Mouse (Mus musculus): ENCODE measurements around the gene Hoxb9. TPM values are rescaled to one million over a fixed set of nuclear protein-coding genes. Genes with fewer than 3 reads are reported as not detected.

Hoxb9 gene
- polyA plus RNA-seq, 1 experiment = 27.8 TPM

- 15% methylated on average over 18 of the region's 18 CpGs for WGBS
- DNase-seq = peak; percentile 64
- H3K27me3 ChIP-seq (replicated peaks; ENCODE audit: control insufficient read depth, insufficient read depth, low read length) = no peaks in the 10 kb centered on the region
Measured at GRCm38 (mm10) chr11:96281396-96281795, 10.1 kb downstream of the Hoxb9 start.

GRCm38 (mm10) chr11:96281855-96282570 is 10.8 kb downstream of the Hoxb9 start, which contains the start of gene Hoxb8:
Gene Hoxb8, plus strand, starts transcription at chr11:96281905.
- no peaks in the 10 kb centered on the region for H3K27me3 ChIP-seq (replicated peaks; ENCODE audit: control insufficient read depth, insufficient read depth, low read length)
- no peak for TF ChIP-seq POLR2A (IDR thresholded peaks at IDR 0.05; ENCODE audit: low read depth, low read length)
- no peak for TF ChIP-seq CTCF (conservative IDR thresholded peaks at IDR 0.05; ENCODE audit: insufficient read depth, insufficient read length, low read depth, low read length)
- peak within 1 kb of the TSS; percentile 99 for H3K27ac ChIP-seq (ENCODE audit: insufficient read depth, low read depth, low read length)
- H3K4me3 ChIP-seq (ENCODE audit: insufficient read depth, low read depth, low read length) = peak within 1 kb of the TSS; percentile 79
- H3K36me3 ChIP-seq (ENCODE audit: control insufficient read depth, insufficient read depth, low read length) = no peaks in the 10 kb centered on the region
- peak; percentile 70 for DNase-seq
- peaks cover 5% of the 10 kb centered on the region; the same call in 1 of the 2 replicates for H3K4me1 ChIP-seq (ENCODE audit: control insufficient read depth, insufficient read depth, low read length)
- 5% methylated on average over 27 of the region's 27 CpGs for WGBS

More at GRCm38 (mm10) chr11:96281396-96281795, 10.1 kb downstream of the Hoxb9 start:
- no peak for TF ChIP-seq CTCF (conservative IDR thresholded peaks at IDR 0.05; ENCODE audit: insufficient read depth, insufficient read length, low read depth, low read length)
- TF ChIP-seq POLR2A (IDR thresholded peaks at IDR 0.05; ENCODE audit: low read depth, low read length) = no peak
- H3K4me1 ChIP-seq (ENCODE audit: control insufficient read depth, insufficient read depth, low read length) = peaks cover 5% of the 10 kb centered on the region; the same call in 1 of the 2 replicates
- peak overlapping the region; percentile 55 for H3K4me3 ChIP-seq (ENCODE audit: insufficient read depth, low read depth, low read length)
- peak overlapping the region; percentile 99 for H3K27ac ChIP-seq (ENCODE audit: insufficient read depth, low read depth, low read length)
- no peaks in the 10 kb centered on the region for H3K36me3 ChIP-seq (ENCODE audit: control insufficient read depth, insufficient read depth, low read length)

GRCm38 (mm10) chr11:96282795-96283430 is 11.7 kb downstream of the Hoxb9 start:
- WGBS = under 1% methylated on average over 46 of the region's 49 CpGs
- peak; percentile 53 for DNase-seq
- peaks cover 9% of the 10 kb centered on the region; the same call in 1 of the 2 replicates for H3K4me1 ChIP-seq (ENCODE audit: control insufficient read depth, insufficient read depth, low read length)
- peak overlapping the region; percentile 79 for H3K4me3 ChIP-seq (ENCODE audit: insufficient read depth, low read depth, low read length)
- H3K36me3 ChIP-seq (ENCODE audit: control insufficient read depth, insufficient read depth, low read length) = no peaks in the 10 kb centered on the region
- H3K27ac ChIP-seq (ENCODE audit: insufficient read depth, low read depth, low read length) = peak overlapping the region; percentile 99
- no peaks in the 10 kb centered on the region for H3K27me3 ChIP-seq (replicated peaks; ENCODE audit: control insufficient read depth, insufficient read depth, low read length)
- TF ChIP-seq CTCF (conservative IDR thresholded peaks at IDR 0.05; ENCODE audit: insufficient read depth, insufficient read length, low read depth, low read length) = no peak

- peak; percentile 77 for DNase-seq
- under 1% methylated on average over 49 of the region's 49 CpGs for WGBS
Measured at GRCm38 (mm10) chr11:96284041-96284749, 12.9 kb downstream of the Hoxb9 start.

GRCm38 (mm10) chr11:96284774-96285734 is 13.8 kb downstream of the Hoxb9 start:
- TF ChIP-seq POLR2A (IDR thresholded peaks at IDR 0.05; ENCODE audit: low read depth, low read length) (peak; percentile 64), CTCF (conservative IDR thresholded peaks at IDR 0.05; ENCODE audit: insufficient read depth, insufficient read length, low read depth, low read length) (no peak)
- H3K36me3 ChIP-seq (ENCODE audit: control insufficient read depth, insufficient read depth, low read length) = no peaks in the 10 kb centered on the region
- H3K4me1 ChIP-seq (ENCODE audit: control insufficient read depth, insufficient read depth, low read length) = peaks cover 17% of the 10 kb centered on the region; the same call in 1 of the 2 replicates
- peak; percentile 85 for DNase-seq
- H3K27me3 ChIP-seq (replicated peaks; ENCODE audit: control insufficient read depth, insufficient read depth, low read length) = no peaks in the 10 kb centered on the region
- peak overlapping the region; percentile 100 for H3K27ac ChIP-seq (ENCODE audit: insufficient read depth, low read depth, low read length)
- peak overlapping the region; percentile 79 for H3K4me3 ChIP-seq (ENCODE audit: insufficient read depth, low read depth, low read length)
- under 1% methylated on average over 36 of the region's 37 CpGs for WGBS

More at GRCm38 (mm10) chr11:96284041-96284749, 12.9 kb downstream of the Hoxb9 start:
- peak overlapping the region; percentile 100 for H3K27ac ChIP-seq (ENCODE audit: insufficient read depth, low read depth, low read length)
- no peaks in the 10 kb centered on the region for H3K27me3 ChIP-seq (replicated peaks; ENCODE audit: control insufficient read depth, insufficient read depth, low read length)
- peaks cover 17% of the 10 kb centered on the region; the same call in 1 of the 2 replicates for H3K4me1 ChIP-seq (ENCODE audit: control insufficient read depth, insufficient read depth, low read length)
- H3K36me3 ChIP-seq (ENCODE audit: control insufficient read depth, insufficient read depth, low read length) = no peaks in the 10 kb centered on the region
- peak overlapping the region; percentile 79 for H3K4me3 ChIP-seq (ENCODE audit: insufficient read depth, low read depth, low read length)
- no peak for TF ChIP-seq POLR2A (IDR thresholded peaks at IDR 0.05; ENCODE audit: low read depth, low read length)
- no peak for TF ChIP-seq CTCF (conservative IDR thresholded peaks at IDR 0.05; ENCODE audit: insufficient read depth, insufficient read length, low read depth, low read length)
